Mouse (Mus musculus): ENCODE measurements around the gene Ndufa12.

Gene Ndufa12

DNA sequence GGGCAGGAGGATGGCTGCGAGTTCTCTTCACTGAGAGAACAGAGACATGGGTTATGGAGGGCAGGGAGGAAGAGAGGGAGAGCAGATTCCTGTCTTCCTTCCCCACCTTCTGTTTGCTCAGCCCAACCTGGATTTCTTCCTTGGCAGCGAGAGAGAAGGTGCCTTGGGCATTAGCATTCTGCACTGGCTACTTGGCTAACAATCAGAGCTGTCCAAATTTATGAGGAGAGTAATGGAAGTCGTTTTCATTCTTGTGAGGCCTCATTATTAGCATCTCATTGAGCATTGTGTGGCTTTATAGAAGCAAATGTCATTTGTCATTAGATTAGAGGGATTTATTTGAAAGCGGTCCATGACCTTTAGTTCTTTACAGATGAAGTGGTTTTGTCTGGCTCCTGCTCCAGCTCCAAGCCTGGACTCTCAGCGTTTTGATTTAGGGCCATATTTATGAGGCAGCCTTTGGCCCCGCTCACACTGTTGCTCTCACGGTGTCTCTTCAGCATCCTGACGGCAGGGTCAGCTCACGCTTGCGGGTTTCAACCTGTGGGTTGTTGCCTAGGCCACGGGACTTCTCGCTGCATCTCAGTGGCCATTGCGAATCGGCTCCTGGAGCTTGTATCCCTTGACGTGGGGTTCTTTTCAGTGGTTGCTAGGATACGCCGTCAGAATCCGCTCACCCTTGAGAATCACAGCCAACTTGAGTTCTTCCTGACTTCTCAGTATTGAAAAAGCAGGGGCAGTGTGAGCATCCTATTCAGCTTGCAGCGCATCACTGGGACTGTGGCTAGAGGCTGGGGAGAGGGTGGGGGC lies 31.9 kb downstream of the Ndufa12 start:
- no peak for DNase-seq (ENCODE audit: low read depth, low spot score)

DNA sequence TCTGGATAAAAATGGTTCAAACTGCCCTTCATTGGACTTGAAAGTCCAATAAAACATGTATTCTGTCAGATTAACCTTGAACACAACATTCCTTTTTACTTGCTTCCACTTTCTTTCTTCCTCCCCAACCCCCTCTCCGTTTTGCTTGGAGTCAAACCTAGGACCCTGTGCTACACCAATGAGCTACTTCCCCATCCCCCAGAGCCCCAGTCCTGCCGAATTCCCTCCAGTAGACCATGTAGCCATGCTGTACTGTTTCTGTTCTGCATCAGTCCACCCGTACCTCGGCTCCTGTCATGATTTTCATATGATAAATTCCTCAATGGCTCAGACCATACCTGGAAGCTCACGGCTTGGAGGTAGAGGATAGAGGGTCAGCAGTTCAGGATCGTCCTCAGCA lies 32.5 kb downstream of the Ndufa12 start:
- DNase-seq (ENCODE audit: low read depth, low spot score): no peak

DNA sequence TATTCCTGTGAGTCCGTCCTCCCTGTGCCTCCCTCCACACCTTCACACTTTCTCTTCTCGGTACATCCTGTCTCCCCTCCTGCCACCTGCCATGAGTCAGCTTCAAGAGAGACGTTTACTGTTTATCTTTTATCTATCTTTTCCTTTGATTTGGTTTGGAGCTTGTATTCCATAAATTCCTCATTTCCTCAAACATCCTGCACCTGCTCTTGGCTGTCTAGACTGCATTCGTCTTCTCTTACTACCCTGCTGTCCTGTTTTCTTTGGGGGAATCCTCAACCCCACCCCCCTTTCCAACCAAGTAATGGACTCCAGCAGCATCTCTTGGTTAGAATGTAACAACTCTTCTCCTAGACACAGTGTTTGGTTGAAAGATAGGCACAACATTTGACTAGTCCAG lies 36.7 kb downstream of the Ndufa12 start:
- DNase-seq (ENCODE audit: low read depth, low spot score): no peak

DNA sequence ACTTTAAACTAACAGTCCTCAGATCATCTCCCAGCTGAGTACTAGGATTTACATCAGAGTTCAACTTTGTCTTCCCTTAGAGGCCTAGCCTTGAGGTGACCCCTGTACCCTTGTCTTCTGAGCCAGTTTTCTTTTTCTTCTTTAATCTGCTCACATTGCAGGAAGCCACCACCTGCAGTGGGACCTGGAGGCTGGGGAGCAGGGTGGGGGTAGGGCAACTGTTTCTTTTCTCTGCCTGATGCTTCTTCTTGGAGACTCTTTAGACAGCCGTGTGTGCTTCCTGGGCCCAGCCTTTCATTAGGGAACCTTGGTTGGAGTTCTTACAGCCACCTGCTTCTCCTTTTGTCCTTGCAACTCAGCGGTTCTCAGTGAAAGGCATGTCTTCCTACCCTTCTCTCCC lies 42.8 kb downstream of the Ndufa12 start:
- no peak for DNase-seq (ENCODE audit: low read depth, low spot score)

DNA sequence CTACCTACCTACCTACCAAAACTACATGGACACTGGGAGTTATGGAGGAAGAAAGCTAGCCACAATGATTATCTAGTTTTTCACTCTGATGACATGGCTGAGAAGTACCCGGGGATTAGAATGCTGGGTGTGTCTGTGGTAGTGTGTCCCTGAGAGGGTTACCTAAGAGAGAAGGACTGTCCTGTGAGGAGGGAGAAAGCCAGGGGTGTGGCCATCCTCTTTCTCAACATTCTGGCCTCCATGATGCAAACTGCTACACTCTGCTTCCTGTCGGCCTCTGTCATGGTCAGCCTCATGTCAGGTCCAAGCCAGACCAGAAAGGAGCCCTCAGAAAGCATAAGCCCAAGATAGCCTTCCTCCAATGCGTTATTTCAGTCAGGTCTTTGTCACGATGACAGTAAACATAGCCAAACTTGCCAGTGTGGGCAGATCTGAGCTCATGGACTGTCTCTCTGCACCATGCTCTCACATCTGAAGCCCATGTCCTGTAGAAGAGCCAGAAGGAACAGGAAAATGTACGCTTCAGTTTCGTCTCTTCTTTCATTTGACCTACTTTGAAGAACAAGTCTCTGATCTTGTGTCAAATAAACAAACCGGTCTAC lies 49.3 kb downstream of the Ndufa12 start:
- no peak for DNase-seq (ENCODE audit: low read depth, low spot score)

DNA sequence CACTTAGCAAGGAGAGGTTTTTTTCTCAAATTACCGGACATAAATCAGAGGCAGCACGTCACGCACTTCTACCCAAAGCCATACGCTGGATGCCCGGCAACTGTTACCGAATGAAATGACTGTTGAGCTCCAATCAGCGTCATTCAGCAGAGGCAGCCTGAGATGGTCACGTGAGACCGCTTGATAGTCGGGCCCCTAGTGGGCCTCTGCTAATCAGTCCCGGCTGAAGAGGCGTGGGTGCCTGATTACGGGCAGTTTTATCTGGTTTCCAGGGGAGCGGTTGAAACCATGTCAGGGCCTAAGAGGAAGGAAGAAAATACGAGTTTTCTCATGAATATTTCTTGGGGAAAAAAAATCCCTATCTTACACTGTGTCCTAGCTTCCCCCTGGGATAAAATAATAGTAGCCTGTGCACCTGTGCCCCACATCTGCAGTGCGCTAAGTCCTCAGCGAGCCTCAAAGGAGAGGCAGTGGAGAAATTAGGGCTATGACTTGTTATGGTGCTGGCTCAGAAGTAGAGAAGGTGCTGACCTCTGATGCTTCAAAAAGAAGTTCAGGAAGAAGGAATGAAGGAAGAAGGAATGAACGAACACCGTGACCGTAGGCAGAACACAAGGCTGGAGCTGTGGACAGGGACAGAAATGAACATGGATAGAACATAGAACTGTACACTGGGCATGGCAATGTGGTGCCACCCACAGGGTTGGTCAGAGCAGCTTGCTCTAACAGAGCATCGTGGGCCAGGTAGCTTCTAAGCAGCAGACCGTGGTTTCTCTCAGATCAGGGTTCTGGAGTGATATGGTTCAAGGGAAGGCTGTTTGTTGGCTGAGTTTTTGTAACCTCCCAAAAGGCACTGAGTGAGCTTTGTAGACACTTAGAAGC lies 51.3 kb downstream of the Ndufa12 start:
- no peak for DNase-seq (ENCODE audit: low read depth, low spot score)

DNA sequence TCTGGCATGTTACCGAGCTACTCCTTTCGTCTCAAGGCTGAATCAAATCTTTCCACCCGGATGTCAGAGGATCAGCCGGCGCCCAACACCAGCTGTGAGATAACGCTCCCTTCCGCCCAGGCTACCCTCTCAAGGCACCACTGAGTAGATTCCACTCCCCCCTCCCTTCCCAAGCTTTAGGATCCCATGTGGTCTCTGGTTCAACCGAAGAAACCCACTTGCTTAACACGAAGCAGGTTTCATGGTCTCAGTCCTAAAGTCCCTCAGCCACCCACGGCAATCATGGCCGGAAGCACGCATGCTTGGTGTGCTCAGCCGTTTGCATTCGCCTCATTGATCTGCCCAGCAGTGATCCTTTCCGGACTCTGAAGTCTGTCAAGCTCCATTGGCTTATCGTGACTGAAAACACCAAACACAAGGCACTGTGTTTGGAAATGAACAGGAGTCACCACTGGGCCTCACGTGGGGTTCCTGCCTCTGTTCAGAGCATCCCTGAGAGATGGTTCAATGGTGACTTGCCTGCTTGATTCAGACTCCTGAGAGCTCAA lies 54.8 kb downstream of the Ndufa12 start:
- DNase-seq (ENCODE audit: low read depth, low spot score): no peak

DNA sequence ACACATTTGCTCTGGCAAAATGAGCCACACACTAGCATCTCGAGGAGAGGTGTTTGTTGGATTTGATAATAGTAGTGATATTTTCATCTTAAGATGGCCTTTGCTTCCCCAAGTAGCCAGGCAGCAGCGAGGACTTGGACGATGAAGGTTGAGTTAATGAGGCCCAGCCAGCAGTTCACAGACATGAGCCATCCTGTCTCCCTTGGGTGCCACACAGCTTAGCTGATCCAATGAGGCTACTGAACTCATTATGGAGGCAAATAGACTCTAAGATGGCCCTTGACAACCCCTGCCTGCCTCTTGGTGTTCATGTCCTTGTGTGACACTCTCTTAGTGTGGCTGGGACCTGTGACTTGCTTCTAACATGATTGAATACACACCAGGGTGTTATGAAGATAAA lies 56.2 kb downstream of the Ndufa12 start:
- DNase-seq (ENCODE audit: low read depth, low spot score): no peak

DNA sequence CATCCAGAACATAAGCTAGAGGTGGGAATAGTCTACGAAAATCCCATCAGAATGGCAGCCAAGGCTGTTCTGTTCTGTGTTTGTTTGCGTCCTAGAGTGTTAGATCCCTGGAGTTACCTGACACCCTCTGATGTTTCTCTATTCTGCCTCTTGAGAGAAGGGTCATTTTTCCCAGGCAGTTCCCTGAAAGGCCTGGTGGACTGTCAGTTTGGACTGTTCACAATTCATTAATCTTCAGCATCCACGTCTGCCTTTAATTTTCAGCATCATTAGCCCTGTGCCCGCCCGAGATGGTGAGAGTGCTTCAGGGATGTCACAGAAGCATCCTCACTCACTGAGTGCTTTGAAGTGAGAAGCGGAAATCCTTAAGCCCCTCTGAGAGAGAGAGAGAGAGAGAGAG lies 57.2 kb downstream of the Ndufa12 start:
- no peak for DNase-seq (ENCODE audit: low read depth, low spot score)

DNA sequence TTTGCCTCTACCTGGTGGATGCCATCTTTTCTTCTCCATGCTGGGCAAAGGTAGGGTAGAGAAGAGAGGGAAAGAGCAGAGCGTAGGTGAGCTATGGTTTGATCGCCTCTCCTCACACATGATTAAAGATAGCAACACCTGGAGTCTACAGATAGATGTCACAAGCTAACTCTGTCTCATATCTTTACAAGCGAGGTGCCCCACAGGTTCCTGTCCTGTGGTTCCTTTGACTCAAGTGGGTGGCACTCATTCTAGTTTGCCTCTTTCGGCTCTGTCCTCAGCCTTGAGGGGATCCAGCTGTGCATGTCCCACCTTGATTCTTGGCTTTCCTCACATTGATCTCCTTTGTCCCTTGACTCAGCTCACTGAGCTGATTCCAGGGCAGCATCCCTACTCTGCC lies 58.0 kb downstream of the Ndufa12 start:
- no peak for DNase-seq (ENCODE audit: low read depth, low spot score)

DNA sequence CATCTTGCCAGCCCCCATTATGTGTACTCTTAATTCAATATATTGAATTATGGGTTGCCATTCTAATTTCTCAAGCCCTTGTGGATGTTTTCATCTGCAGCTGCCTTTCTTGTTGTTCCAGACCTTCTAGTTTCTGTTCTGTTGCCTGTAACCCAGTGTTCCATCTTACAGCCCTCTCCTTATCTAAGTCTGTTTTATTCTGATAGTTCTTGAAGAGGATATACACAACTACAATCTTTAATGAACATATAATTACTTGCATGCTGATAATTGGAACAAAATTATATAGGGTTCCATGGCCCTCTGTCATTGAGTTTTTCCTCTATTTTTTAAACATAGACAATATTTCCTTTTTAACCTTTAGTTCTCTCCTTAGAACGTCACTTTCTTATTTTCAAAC lies 62.0 kb downstream of the Ndufa12 start:
- no peak for DNase-seq (ENCODE audit: low read depth, low spot score)

DNA sequence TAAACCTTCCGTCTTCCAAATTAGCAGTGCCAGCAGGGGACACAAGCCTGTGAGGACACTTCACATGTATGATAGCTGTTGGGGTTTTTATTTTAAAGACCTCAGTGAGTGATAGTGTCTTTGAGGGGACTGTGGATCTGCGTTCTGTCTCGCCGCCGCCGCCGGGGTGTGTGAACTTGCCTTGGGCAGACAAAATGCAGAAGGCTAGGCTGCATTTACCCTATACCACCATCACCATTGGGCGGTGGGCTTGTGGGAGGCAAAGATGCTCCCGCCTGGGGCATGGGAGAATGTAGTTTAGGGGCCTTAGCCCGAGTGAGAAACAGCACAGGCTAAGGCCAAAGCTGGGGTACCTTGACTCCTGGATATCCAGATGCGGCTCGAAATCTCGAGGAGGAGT lies 64.1 kb downstream of the Ndufa12 start:
- DNase-seq (ENCODE audit: low read depth, low spot score): no peak

DNA sequence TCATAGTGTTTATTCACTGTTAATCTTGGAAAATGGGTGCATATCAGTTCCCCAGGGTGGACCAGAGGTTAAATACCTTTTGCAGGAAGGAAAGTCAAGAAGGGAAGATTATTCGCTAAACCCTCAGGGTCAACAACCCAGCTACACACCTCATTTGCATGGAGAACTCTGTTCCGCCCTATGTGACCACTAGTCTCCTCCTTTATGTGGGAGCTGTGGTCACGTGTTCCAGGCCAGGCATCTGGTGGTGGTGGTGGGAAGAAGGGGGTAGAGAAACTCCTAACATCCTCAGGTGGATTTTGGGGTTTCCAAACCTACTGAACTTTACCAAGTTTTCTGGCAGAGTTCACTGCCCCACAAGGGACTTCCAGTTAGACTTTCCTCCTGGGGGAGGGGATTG lies 64.7 kb downstream of the Ndufa12 start:
- DNase-seq (ENCODE audit: low read depth, low spot score): no peak

DNA sequence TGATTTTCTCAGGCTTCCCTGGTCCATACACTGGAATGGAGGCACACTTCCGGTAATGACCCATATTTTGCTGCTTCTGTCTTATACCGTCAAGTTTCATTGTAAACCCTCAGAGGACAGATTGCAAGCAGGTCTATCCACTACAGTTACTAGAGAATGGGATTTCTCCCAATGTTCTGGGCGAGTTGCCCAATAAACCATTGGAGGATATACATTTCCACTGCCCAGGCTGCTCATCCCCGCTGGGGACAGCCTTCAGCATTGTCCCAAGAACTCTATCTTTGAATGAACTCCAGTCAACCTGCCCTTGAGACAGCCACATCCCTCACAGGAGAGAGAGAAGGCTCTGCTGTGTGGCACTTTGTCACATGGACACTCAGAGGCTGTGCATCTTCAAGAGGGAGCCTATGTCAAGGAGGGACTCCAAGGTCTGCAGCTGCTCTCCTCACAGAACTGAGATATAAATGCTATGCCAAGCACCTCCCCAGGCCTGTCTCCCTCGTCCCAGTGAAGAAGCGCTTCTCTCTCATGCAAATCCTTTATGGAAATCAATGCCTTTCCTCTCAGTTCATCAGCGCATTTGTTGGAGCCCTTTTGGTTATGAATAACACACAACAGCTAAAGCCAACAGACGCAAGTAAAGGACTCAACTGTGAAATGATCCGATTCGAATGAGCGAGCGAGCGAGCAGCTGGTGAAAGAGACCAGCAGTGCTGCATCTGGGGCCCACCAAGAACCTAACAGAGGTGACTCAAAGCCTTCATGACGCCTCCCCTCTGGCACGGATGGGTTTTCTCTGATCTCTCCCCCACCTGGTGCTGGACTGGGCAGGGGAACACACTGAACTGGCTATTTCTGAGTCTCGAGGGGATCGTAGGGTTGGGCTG lies 67.4 kb downstream of the Ndufa12 start:
- no peak for DNase-seq (ENCODE audit: low read depth, low spot score)
